In the genomic region with DNA sequence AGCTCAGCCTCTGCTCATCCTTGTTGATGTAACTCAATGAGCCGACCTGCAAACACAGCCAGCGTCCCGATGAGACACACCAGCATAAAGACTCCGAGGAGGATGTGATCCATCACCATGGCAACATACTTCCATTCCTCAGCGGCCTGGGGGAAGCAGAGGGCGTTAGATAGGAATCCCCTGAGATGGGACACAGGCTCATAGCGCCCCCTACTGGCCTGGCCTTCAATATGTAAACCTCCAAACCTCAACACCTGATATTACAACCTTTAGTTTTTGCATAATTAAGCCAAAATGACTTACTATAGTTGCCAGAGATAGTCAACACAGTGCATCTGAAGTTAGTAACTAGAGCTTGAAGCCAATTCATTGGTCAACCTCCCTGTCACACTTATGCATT, we compare ENCODE assay signal across 9 mouse cellular contexts. TPM values are rescaled to one million over a fixed set of nuclear protein-coding genes. Genes with fewer than 3 reads are reported as not detected.
DNase-seq lines count a peak whose midpoint lies in the region; ATAC-seq and TF ChIP-seq lines count a peak whose summit lies in the region.
"Had no signal": no experiment of that assay in that cellular context is flagged by ENCODE, and none has a peak within 500 bp of the region (broad histone marks: within the 10 kb centered on the region; RNA-seq: fewer than 3 reads in every experiment).

No protein-coding gene starts in this region.

- H3K9me3 ChIP-seq in kidney, embryonic 15.5 days (replicated peaks): no peaks in the 10 kb centered on the region
- H3K9me3 ChIP-seq in ES-E14 (ENCODE audit: control insufficient read depth, insufficient read depth, low read depth, low read length): no peaks in the 10 kb centered on the region
- H3K9me3 ChIP-seq: embryonic facial prominence, embryonic 12.5 days had no signal

- no peak for ATAC-seq in kidney, embryonic 15.5 days (replicated peaks; ENCODE audit: low FRiP score)
- 0 out of 2 replicates have a peak, but pooled peaks have one; percentile 27 for ATAC-seq in monocyte, adult 5-6 weeks (replicated peaks; ENCODE audit: insufficient number of reproducible peaks, low FRiP score, low TSS enrichment, poor library complexity, severe bottlenecking)
- no peak for ATAC-seq in erythroid progenitor cell, adult 5-6 weeks (replicated peaks; ENCODE audit: low FRiP score, poor library complexity, severe bottlenecking)

- H3K4me2 ChIP-seq in kidney, embryonic 15.5 days: no peak overlapping the region
- H3K4me2 ChIP-seq: embryonic facial prominence, embryonic 12.5 days had no signal

- H3K27me3 ChIP-seq in kidney, embryonic 15.5 days: 0 out of 2 replicates have a peak, but pooled peaks cover 6% of the 10 kb centered on the region
- H3K27me3 ChIP-seq in cerebellum, adult 2 months (ENCODE audit: control insufficient read depth, insufficient read depth, low read length): no peaks in the 10 kb centered on the region

- H3K36me3 ChIP-seq in kidney, embryonic 15.5 days: no peaks in the 10 kb centered on the region
- H3K36me3 ChIP-seq in ES-E14 (ENCODE audit: control insufficient read depth, insufficient read depth, low read length, poor library complexity, severe bottlenecking): no peaks in the 10 kb centered on the region
- H3K36me3 ChIP-seq: embryonic facial prominence, embryonic 12.5 days had no signal

- no peak for TF ChIP-seq POLR2A in cerebellum, adult 2 months (IDR thresholded peaks at IDR 0.05; ENCODE audit: borderline replicate concordance, insufficient read depth, low read length)

- WGBS in kidney, embryonic 15.5 days: 12% methylated on average over 7 of the region's 7 CpGs
- 10% methylated on average over 7 of the region's 7 CpGs for WGBS in cerebellum, adult 2 months

- H3K9ac ChIP-seq in kidney, embryonic 15.5 days: no peak overlapping the region
- no peak overlapping the region for H3K9ac ChIP-seq in ES-E14 (ENCODE audit: insufficient read depth, low read depth, low read length, poor library complexity, severe bottlenecking)
- H3K9ac ChIP-seq: embryonic facial prominence, embryonic 12.5 days had no signal

- peak; percentile 19 to 28 for DNase-seq in kidney, adult 8-10 months
- peak; percentile 71 for DNase-seq in ES-E14 (ENCODE audit: low read depth, low spot score)
- DNase-seq in embryo, embryonic 11 days: peak; percentile 67
- no peak for DNase-seq in urinary bladder, postnatal 25 days (ENCODE audit: low spot score)
- no peak for DNase-seq in cerebellum, adult 2 months

- no peak for TF ChIP-seq CTCF in cerebellum, adult 2 months (IDR thresholded peaks at IDR 0.05; ENCODE audit: borderline replicate concordance, insufficient read depth, low read depth, low read length)

- no peak overlapping the region for H3K27ac ChIP-seq in kidney, embryonic 15.5 days
- H3K27ac ChIP-seq in ES-E14 (ENCODE audit: insufficient read depth, low read depth, low read length, poor library complexity, severe bottlenecking): no peak overlapping the region
- H3K27ac ChIP-seq in cerebellum, adult 2 months (ENCODE audit: insufficient read depth, low read length): no peak overlapping the region
- H3K27ac ChIP-seq: embryonic facial prominence, embryonic 12.5 days had no signal

- peaks cover 15% of the 10 kb centered on the region for H3K4me1 ChIP-seq in kidney, embryonic 15.5 days
- no peaks in the 10 kb centered on the region; a peak in 2 of 4 replicates for H3K4me1 ChIP-seq in ES-E14 (ENCODE audit: control insufficient read depth in 2 of 2, insufficient read depth in 2 of 2, low read length in 2 of 2, poor library complexity in 1 of 2)
- H3K4me1 ChIP-seq in cerebellum, adult 2 months (ENCODE audit: control insufficient read depth, insufficient read depth, low read length): no peaks in the 10 kb centered on the region

- in situ Hi-C loops in ES-E14 (cut with MboI; ENCODE audit: low sequenced_read_pairs in 2 of 2, unreplicated experiment in 2 of 2): loop anchor here in 1 of 2 experiments (25.0 kb wide), 1 partner anchor 1096 kb away; the partner anchor contains the start of genes Evx2 and Hoxd13

- H3K4me3 ChIP-seq in kidney, embryonic 15.5 days (replicated peaks): no peak overlapping the region
- no peak overlapping the region for H3K4me3 ChIP-seq in ES-E14 (ENCODE audit: insufficient read depth in 1 of 2, low read depth in 1 of 2, low read length in 2 of 2, poor library complexity in 1 of 2, severe bottlenecking in 1 of 2)
- H3K4me3 ChIP-seq in cerebellum, adult 2 months (replicated peaks; ENCODE audit: insufficient read depth, low read depth, low read length): no peak overlapping the region
- H3K4me3 ChIP-seq: embryonic facial prominence, embryonic 12.5 days had no signal

TF ChIP-seq in ES-E14, 5 proteins besides CTCF, POLR2A, EP300 and RAD21:
- no peak for TF ChIP-seq CHD2 (IDR thresholded peaks at IDR 0.05; ENCODE audit: low read depth, low read length)
- no peak for TF ChIP-seq ZC3H11A (IDR thresholded peaks at IDR 0.05; ENCODE audit: borderline replicate concordance, low read depth, low read length)
- TF ChIP-seq ZNF384 (IDR thresholded peaks at IDR 0.05; ENCODE audit: low read depth, low read length): no peak
- TF ChIP-seq MAFK (IDR thresholded peaks at IDR 0.05; ENCODE audit: insufficient read depth, low read depth, low read length): no peak
- TF ChIP-seq HCFC1 (IDR thresholded peaks at IDR 0.05; ENCODE audit: borderline replicate concordance, insufficient read depth, low read length): no peak

RNA-seq across cellular contexts. Expression of gene Chrna1, which starts 14.0 kb away (rescaled TPM):
- 1.3 and 1.4 TPM in 2 replicates for polyA plus RNA-seq in kidney, embryonic 15.5 days (2015; fragmentation: Nextera tagmentation; extraction: Ambion mirVana)
- 0.13 and 0.16 TPM in 2 replicates for total RNA-seq in ES-E14 (2012; rRNA removed)
- total RNA-seq in monocyte, adult 5-6 weeks (2017): not detected in 3 replicates
- 0.84 and 1.4 TPM in 2 replicates for total RNA-seq in erythroid progenitor cell, adult 5-6 weeks (2015; ENCODE audit: low replicate concordance)
- not detected in 2 replicates for total RNA-seq in erythroid progenitor cell, adult 5-6 weeks (2017; ENCODE audit: low replicate concordance)
- 0.03 and 0.08 TPM in 2 replicates for polyA plus RNA-seq in cerebellum, adult 2 months (2012; rRNA removed)

RNA-seq across cellular contexts. Expression of gene Wipf1, which starts 36.6 kb away (rescaled TPM):
- polyA plus RNA-seq in kidney, embryonic 15.5 days (2015; fragmentation: Nextera tagmentation; extraction: Ambion mirVana): 8.7 and 9.7 TPM in 2 replicates
- total RNA-seq in ES-E14 (2012; rRNA removed): 0.95 and 1.2 TPM in 2 replicates
- total RNA-seq in monocyte, adult 5-6 weeks (2017): 52.9 to 98.6 TPM (median 54.2 TPM) in 3 replicates
- total RNA-seq in erythroid progenitor cell, adult 5-6 weeks (2015; ENCODE audit: low replicate concordance): 12.6 and 13.3 TPM in 2 replicates
- 3.6 and 3.7 TPM in 2 replicates for total RNA-seq in erythroid progenitor cell, adult 5-6 weeks (2017; ENCODE audit: low replicate concordance)
- 6.1 and 7.2 TPM in 2 replicates for polyA plus RNA-seq in cerebellum, adult 2 months (2012; rRNA removed)

Comparison
In these comparisons a context has a peak if more than half of its experiments do, and no peak if none do; other contexts are left out.
1. DNase-seq: peak in kidney, adult 8-10 months (2 of 2), ES-E14 (single experiment) and embryo, embryonic 11 days (single experiment); none in urinary bladder, postnatal 25 days (single experiment) and cerebellum, adult 2 months (0 of 2).